Mouse (Mus musculus) kidney, adult 8-10 months (tissue): ENCODE results near the gene Tshb.

ENCODE experiments used
- DNase-seq, 2 experiments: peaks; one replicate each; pipeline ENCODE4 v3.0.0; 2022

The Tshb gene

DNA sequence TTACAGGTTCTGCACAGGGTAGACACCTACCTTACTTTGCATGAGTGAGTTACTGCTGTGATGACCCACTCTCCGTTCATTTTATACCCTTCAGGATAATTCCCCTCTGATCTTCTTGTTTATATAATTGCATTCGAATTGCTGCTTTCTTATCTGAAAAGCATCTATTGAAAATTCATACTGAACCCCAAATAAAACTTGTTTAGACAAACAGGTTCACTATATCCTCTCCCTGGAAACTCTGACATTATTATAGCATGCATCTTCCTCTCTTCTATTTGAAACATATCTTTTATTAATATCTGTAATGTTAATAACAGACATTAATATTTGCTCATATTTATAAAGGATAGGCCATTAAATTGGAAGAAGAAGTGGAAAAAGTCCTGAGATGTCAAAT, at the start of gene Tshb:
Gene Tshb, minus strand, starts transcription at position 101 of the 400 bp plus-strand sequence.
- DNase-seq, result no peak

DNA sequence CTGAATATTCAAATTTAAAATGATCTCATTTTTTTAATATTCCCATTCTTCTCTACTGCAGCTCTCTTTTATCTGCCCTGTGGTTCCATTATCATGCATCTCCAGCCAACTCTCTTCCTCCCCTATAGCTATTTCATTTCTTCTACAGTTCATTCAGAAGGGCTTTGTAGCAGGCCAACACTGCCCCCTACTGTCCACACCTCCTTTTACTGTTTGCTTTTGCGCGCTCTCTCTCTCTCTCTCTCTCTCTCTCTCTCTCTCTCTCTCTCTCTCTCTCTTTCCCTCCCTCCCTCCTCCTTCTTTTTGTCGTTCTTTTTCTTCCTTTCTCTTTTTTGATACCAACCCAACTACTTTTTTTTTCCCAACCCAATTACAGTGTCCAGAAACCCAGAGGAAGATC, 21.4 kb upstream of the Tshb start:
- peak; percentile 29 to 76 for DNase-seq

- DNase-seq, result no peak
These were observed 4.9 kb upstream of the Tshb start for GRCm38 (mm10) chr3:102787369-102787768.

DNA sequence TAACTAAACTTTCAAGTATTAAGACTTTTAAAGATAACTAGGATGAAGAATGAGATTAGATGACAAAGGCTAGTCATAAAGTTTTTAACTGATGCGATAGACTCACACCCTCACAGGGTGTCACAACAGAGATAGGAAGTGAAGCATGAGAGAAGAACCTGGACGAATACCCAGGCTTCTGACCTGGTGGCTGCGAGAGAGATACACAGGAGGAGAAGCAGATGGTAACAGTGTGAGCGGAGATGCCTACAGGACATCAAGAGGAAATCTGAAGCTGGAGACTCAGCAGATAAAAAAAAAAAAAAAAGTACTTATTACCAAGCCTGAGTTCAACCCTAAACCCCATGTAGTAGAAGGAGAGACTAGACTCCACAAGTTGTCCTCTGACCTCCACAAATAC, 9.5 kb downstream of the Tshb start:
- DNase-seq, result no peak

- DNase-seq, result no peak
These were observed 17.7 kb downstream of the Tshb start for GRCm38 (mm10) chr3:102764850-102765249.

DNA sequence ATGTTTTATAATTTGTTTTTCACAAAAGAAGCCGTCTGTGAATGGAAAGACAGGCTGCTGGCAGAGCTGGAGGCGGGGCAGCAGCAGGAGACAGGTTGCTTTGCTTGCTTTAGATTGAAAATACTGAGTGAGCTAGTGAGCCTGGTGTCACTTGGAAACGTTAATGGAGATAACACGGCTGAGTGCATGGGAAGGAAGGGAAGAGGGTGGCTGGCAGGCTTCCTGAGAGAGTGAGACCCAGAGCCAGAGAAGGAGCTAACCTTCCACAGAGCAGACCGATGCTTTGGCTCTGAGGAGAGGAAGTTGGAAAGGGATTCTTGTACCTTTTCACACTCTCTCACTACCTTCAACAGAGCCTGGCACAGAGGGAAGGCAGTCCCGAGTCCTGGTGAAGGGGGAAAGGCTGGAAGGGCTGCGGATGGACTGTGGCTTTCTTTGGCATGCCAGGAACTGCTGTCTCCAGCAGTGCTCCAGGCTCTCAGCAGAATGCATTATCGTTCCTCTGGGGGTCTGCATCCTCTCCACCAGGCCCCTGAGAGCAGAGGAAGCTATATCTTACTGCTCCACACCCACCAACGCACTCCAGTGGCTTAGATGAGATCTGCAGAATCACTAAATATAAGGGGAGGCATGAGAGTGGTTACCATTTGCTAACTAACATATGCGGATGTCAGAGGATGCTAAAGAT, 18.7 kb downstream of the Tshb start:
- DNase-seq, result no peak

- no peak for DNase-seq
These were observed 20.1 kb downstream of the Tshb start for GRCm38 (mm10) chr3:102762388-102762787.

- no peak for DNase-seq
These were observed 22.3 kb downstream of the Tshb start for GRCm38 (mm10) chr3:102760236-102760635.

DNA sequence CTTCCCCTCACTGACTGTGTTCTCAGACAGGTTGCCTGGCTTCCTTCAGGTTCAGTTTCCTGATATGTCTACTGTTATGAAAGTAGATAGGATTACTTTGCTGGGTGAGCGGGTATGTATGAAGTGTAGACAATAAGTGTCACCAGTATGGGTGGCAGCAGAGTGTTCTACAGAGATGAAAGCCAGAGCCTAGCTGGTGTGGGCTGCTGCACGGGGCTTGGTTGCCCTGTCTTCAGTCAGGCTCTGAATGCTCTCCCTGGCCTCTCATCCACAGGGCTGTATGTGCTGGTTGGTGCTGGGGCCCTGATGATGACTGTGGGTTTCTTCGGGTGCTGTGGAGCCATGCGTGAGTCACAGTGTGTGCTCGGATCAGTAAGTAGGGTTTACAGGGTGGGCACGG, 25.5 kb downstream of the Tshb start:
- DNase-seq, result no peak

GRCm38 (mm10) chr3:102755801-102756200, 26.7 kb downstream of the Tshb start:
- no peak for DNase-seq

DNA sequence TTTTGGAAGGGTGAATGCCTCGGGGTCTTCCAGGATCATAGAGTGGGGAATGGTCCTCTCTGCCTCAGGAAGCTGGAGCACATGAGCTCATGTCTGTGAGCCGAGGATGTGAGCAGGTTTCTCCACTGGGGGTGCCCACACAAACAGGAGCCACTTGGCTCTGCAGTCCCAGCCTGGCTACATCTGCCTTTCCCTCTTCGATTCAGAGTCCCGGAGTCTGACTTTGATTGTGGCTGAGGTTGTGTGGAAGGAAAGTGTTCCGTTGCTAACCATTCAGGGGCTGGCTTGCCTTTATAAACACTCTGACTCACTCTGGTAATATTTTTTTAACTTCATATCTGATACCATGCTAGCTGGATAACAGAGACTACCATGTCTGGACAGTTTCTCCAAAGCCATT, 30.1 kb downstream of the Tshb start:
- no peak for DNase-seq

GRCm38 (mm10) chr3:102752053-102752452, 30.5 kb downstream of the Tshb start:
- DNase-seq, result no peak

DNA sequence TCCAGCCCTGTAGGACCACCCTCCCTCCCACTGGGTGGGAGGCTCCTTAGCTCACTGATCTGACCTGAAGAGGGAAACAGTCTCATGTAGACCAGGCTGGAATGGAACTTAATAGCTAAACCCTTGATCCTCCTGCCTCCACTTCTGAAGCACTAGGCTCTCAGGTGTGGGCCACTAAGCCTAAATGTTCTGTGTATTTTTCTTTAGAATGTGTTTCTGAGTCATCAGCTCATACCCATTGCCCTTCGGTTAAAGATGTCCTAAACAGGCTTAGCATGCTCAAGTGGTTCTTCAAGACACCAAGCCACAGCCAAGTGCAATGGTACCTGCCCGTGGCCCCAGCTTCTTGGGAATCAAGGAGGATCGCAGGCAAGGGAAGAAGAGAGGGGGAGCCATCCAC, 31.0 kb downstream of the Tshb start:
- DNase-seq, result no peak

DNA sequence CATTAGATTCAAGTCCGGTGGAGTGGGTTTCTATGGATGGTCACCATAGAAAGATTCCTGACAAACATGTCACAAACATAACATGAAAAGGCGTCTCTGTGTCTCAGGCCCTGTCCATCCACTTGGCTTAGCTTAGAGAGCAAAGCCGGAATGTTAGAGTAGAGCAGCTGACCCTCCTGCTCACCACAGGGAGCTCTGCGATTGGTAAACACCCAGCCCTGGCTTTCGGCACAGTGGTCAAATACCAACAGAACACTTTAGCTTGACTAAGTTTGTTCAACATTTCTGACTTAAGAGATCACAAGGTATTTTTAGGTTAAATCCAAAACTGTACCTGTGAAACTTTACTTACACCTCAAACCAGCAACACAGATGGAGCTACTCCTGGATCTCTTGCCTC, 31.4 kb downstream of the Tshb start:
- no peak for DNase-seq

DNA sequence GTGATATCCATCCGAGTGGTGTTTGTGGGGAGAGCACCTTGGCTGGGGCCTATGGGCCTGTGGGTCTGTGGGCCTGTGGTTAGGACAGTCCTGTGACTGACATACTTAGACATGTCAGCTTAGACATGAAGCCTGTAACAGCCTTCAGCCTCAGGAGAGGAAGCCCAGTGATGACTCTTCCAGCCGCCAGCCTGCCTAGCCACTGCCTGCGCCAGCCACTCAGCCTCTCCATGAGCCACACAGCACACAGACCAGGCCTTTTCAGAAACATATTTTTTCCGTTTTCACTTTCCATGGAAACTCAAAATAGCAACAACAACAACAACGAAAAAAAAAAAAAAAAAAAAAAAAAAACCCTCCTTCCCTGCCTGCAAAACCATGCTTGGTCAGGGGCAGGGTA, 33.8 kb downstream of the Tshb start:
- DNase-seq, result no peak

DNA sequence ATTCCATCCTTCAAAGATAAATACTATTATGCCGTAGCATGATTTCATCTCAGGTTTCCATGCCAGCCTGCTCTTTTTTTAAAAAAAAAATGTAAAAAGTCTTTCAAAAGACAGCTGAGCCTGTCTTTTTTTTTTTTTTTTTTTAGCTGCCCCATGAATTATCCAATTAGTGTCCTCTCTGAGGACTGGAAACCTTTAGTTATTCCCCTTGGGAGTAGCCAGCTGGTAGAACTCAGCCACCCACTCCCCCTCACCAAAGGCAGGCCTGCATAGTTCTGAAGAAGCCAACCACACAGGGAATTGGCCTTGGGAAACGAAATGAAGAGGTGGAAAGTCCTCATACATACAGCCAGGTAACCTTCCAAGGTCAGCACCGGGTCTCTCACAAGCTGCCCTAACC, 34.5 kb downstream of the Tshb start:
- DNase-seq, result no peak

DNA sequence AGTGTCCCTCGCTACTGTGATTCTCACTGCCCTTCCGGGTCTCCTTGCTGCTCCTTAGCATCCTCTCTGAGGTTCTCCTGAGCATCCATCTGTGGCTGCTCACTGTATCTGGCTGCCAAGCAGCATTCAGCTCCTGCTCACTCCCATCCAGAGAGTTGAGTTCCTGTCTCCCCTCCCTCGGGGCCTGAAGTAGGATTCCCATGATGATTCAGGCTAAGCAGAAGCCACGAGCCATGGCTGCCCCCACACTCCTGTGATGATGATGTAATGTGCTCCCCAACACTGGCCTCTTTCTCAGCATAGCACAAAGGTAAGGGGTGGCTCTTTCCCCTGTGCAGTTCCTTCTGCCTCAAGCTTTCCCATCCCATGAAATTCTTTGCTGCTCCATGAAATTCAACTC, 36.3 kb downstream of the Tshb start:
- DNase-seq, result no peak

DNA sequence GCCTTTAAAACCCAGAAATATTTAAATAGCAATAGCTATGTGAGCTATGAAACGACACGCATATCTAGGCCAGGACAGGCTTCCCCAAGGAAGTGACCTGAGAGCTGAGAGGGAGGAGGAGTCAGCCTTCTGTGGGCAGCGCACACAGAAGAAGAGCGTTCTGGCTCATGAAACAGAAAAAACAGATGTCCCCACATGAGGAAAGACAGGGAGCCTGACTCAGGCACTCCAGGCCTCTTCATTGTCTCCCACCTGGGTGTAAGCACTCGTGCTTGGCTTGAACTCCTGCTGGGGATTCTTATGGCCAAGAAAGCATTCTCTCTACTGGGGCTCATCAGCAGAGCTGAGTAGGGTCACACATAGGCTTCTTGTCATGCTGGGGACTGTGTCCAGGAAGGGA, 37.9 kb downstream of the Tshb start:
- no peak for DNase-seq

DNA sequence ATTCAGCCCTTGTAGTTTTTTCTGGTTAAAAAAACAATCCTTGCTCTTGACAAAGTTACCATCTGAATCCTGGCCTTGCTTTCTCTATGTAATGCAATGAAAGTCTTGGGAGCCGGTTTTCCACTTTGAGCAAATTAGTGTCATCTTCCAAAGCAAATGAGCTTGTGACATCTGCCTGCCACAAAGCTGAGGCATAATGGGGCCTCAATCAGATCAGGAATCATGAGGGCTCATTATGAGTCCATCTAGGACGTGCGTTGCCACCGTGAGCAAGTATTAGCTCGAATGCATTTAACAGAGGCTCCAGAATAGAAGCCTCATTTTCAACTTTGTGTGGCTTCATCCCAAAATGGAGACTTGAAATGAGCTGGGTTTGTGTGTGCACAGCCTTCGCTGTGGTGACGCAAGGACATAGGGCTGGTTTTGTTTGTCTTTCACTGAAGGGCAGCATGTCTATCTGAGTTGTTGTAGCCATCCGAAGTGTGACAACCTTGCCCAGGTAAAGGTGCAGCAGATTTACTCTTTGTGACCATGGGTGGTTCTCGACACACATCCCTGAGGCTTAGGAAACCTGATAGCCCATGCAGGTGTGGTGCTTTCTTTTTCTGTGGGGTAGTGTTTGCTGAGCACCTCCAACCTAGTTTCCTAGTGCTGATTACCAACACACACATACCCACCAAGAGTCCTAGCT, 38.6 kb downstream of the Tshb start:
- no peak for DNase-seq

GRCm38 (mm10) chr3:102743202-102743601, 39.3 kb downstream of the Tshb start:
- no peak for DNase-seq

DNA sequence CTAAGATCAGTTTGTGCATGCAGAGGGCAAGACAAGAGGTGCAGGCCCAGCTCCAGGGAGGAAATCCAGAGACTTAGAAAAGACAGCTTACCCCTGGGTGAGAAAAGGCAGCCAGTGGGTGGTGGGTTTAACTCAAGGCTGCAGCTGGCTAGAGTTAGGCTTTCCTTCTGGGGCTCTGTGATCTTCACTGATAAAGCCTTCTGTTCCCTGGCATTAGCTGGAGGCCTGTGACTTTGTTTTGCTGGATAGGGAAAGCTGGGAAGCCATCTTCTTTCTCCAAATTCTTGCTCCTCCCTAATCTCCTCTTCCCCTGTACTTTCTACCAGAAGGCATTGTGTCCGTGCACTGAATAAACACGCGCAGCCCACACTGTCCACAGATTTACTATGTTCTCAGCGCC, 39.8 kb downstream of the Tshb start:
- no peak for DNase-seq

GRCm38 (mm10) chr3:102738926-102739325, 43.6 kb downstream of the Tshb start:
- no peak for DNase-seq

GRCm38 (mm10) chr3:102738161-102738901, 44.2 kb downstream of the Tshb start:
- DNase-seq, result peak in 1 of 2 experiments; percentile 8

DNA sequence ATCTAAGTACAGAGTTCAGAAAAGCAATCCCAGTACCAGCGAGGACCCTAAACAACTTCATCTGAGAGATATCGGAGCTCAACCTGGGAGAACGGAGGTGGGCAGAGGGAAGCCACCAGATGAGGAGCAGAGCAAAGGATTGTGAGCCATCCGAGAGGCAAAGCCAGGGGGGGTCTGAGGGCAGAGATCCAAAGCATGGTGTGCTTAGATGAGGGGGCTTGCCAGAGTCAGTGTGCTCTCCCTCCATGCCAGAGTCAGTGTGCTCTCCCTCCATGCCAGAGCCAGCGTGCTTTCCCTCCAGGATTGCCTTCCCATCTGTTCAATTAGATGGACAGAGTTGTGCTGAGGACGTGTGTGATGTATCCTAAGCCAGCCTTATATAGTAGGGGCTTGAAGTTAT, 45.4 kb downstream of the Tshb start:
- DNase-seq, result no peak
